Mouse (Mus musculus) C2C12 (cell line): Measurements from ENCODE around the gene Rnf19b. TPM values are rescaled to one million over a fixed set of nuclear protein-coding genes. Genes with fewer than 3 reads are reported as not detected.

ENCODE experiments used
- H3K27me3 ChIP-seq: one replicate; pipeline ENCODE4 v1.6.1; 2011; ENCODE audit not compliant: control insufficient read depth, insufficient read depth, insufficient read length
- H3K36me3 ChIP-seq: one replicate; pipeline ENCODE4 v1.6.1; 2011; ENCODE audit not compliant: control insufficient read depth, insufficient read depth
- H3K4me3 ChIP-seq: one replicate; pipeline ENCODE4 v1.5.1; 2011; ENCODE audit warnings: mild to moderate bottlenecking, control low read depth; ENCODE audit not compliant: poor library complexity, insufficient read depth, severe bottlenecking
- H3K79me2 ChIP-seq: one replicate; pipeline ENCODE4 v1.6.1; 2011; ENCODE audit not compliant: control insufficient read depth, insufficient read depth
- H3K79me3 ChIP-seq: one replicate; pipeline ENCODE4 v1.6.1; 2011; ENCODE audit warnings: low read depth, control low read depth
- H3ac ChIP-seq: one replicate; pipeline ENCODE3; 2011; ENCODE audit warnings: low read depth; ENCODE audit not compliant: control insufficient read depth, insufficient read length
- CEBPB ChIP-seq: IDR thresholded peaks from one replicate; pipeline ENCODE4 v1.6.1; 2011; ENCODE audit warnings: low read depth, mild to moderate bottlenecking, control low read depth, moderate library complexity
- CTCF ChIP-seq: IDR thresholded peaks from one replicate; pipeline ENCODE4 v1.5.1; 2011; ENCODE audit not compliant: control insufficient read depth, insufficient read depth, insufficient read length
- FOSL1 ChIP-seq: IDR thresholded peaks from one replicate; pipeline ENCODE4 v1.8.0; 2011; ENCODE audit warnings: mild to moderate bottlenecking, low read length; ENCODE audit not compliant: poor library complexity, insufficient read depth, severe bottlenecking
- MAX ChIP-seq: IDR thresholded peaks from one replicate; pipeline ENCODE4 v1.6.1; 2011; ENCODE audit warnings: mild to moderate bottlenecking, control low read depth
- MYOD1 ChIP-seq: IDR thresholded peaks from one replicate; pipeline ENCODE4 v1.6.1; 2011; ENCODE audit warnings: low read depth; ENCODE audit not compliant: control insufficient read depth, insufficient read length
- MYOG ChIP-seq: IDR thresholded peaks from one replicate; pipeline ENCODE4 v1.6.1; 2011; ENCODE audit not compliant: control insufficient read depth, insufficient read length; ENCODE audit errors: extremely low read depth
- USF1 ChIP-seq: IDR thresholded peaks from one replicate; pipeline ENCODE4 v1.6.1; 2011; ENCODE audit warnings: low read depth, mild to moderate bottlenecking, control low read depth, moderate library complexity
- long read RNA-seq, 2 experiments: library from polyadenylated mRNA; unstranded; transcript quantifications; one replicate each; pipeline ENCODE4 v2.0.0; 2019 to 2020
- polyA plus RNA-seq: library from polyadenylated mRNA; unstranded; fragments of >200 nt; fragmentation: generic; extraction: Trizol; gene quantifications from one replicate; pipeline ENCODE4 v1.2.1, GENCODE M21; 2012; ENCODE audit warnings: missing spikeins

Gene Rnf19b
- polyA plus RNA-seq: 53.5 TPM
- long read RNA-seq, experiment 1, partial matches to known transcripts: 5 of 5 reads
- long read RNA-seq, experiment 1, other reads (novel, unspliced or antisense): 0 of 5 reads
- long read RNA-seq, experiment 2, partial matches to known transcripts: 2 of 6 reads
- long read RNA-seq, experiment 2, other reads (novel, unspliced or antisense): 0 of 6 reads

DNA sequence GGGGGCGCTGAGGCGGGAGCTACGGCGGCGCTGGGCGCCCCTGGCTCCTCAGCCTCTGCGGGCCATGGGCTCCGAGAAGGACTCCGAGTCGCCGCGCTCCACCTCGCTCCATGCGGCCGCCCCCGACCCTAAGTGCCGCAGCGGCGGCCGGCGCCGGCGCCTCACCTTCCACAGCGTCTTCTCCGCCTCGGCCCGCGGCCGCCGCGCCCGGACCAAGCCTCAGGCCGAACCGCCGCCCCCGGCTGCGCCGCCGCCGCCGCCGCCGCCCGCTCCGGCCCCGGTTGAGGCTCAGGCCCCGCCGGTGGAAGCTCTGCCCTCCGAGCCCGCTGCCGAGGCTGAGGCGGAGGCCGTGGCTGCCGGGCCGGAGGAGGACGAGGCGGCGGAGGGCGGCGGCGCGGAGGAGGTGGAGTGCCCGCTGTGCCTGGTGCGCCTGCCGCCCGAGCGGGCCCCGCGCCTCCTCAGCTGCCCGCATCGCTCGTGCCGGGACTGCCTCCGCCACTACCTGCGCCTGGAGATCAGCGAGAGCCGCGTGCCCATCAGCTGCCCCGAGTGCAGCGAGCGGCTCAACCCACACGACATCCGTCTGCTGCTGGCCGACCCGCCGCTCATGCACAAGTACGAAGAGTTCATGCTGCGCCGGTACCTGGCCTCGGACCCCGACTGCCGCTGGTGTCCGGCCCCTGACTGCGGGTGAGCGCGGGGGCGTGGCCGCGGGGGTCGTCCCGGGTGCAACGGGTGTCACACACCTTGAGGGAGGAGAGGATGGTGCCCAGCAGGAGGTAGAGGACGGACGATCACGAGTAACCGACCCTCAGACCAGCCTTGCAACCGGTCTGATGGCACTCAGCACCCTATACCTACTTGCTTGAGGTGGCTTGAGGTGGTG lies at the start of gene Rnf19b:
Gene Rnf19b (plus strand): TSS at position 65 of the 886 bp plus-strand sequence.
- H3ac ChIP-seq: peak within 1 kb of the TSS; percentile 98
- peaks cover 44% of the 10 kb centered on the region for H3K79me3 ChIP-seq
- H3K4me3 ChIP-seq: peak within 1 kb of the TSS; percentile 79
- H3K79me2 ChIP-seq: peaks cover 53% of the 10 kb centered on the region
- H3K36me3 ChIP-seq: no peaks in the 10 kb centered on the region
- TF ChIP-seq USF1 (no peak), CTCF (no peak), MYOD1 (no peak), MYOG (no peak), FOSL1 (no peak), MAX (no peak), CEBPB (no peak)
- no peaks in the 10 kb centered on the region for H3K27me3 ChIP-seq

DNA sequence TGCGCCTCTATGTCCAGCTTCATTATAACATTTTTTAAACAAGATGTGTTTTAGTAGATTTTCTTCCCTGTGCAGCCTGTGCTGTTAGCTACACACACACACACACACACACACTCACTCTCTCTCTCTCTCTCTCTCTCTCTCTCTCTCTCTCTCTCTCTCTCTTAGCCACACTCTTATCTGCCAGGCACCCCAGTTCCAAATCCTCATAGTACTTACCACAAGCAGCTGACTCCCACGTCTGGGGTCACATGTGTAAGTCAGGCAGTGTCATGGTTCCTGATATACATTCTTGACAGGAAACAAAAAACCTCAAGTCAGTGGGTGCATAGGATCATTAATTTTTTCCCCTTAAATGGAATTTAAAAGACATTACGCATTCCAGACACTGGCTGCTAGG lies 49.4 kb upstream of the Rnf19b start:
- no peak overlapping the region for H3K4me3 ChIP-seq
- H3K36me3 ChIP-seq: peaks cover 67% of the 10 kb centered on the region
- no peaks in the 10 kb centered on the region for H3K27me3 ChIP-seq
- TF ChIP-seq MAX (no peak), USF1 (peak; percentile 72), CTCF (no peak), MYOD1 (peak; percentile 57)
- peaks cover 31% of the 10 kb centered on the region for H3K79me2 ChIP-seq
- no peak overlapping the region for H3ac ChIP-seq
- H3K79me3 ChIP-seq: peaks cover 6% of the 10 kb centered on the region

DNA sequence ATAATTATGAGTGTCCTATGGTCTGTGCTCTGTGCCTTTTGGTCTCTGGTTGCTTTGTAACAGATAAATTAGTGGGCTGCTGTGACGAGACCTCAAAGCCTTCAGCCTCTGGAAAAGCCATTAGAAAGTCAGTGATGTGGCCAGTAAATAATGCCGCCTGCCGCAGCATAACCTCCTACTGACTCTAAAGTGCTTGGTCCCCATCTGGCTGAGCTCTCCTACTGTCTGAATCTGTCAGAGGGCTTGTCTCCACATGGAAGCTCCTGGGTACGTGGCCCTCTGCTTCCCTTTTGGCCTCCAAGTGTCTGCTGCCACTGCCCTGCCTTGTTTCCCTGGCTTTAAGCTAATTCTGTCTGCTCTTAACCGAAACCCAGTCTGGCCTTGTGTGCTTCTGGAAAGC lies 48.5 kb upstream of the Rnf19b start:
- H3K4me3 ChIP-seq: no peak overlapping the region
- no peaks in the 10 kb centered on the region for H3K27me3 ChIP-seq
- no peaks in the 10 kb centered on the region for H3K79me3 ChIP-seq
- H3ac ChIP-seq: peak overlapping the region; percentile 42
- H3K36me3 ChIP-seq: peaks cover 63% of the 10 kb centered on the region
- TF ChIP-seq MYOD1: no peak
- TF ChIP-seq MAX: no peak
- TF ChIP-seq CTCF: no peak
- H3K79me2 ChIP-seq: peaks cover 31% of the 10 kb centered on the region

DNA sequence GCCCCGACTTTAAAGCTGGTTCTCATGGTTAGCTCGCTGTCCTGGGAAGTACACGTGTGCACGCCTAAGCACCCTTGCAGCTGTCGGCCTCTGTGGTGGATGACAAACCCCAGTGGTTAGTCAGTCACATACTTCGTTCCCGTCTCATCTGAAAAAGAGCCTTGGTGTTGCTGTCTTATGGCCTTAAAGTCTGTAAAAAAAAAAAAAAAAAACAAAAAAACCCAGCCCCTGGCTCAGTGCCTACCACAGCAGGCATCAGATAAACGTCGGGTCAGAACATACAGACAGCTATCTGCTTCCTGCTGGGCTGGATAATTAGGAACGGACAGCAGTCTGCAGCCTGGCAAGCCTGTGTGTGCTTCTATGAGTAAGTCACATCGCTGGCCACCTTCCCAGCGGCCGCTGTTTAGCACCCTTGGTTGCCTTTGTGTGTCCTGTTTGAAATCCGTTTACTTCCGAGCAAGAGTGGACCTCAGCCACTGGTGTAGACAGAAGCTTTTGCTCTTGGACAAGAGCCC lies 46.4 kb upstream of the Rnf19b start:
- peaks cover 42% of the 10 kb centered on the region for H3K36me3 ChIP-seq
- H3K4me3 ChIP-seq: no peak overlapping the region
- TF ChIP-seq FOSL1 (peak; percentile 89), CTCF (no peak), USF1 (peak; percentile 64), MYOD1 (peak; percentile 98), MAX (peak; percentile 94), CEBPB (no peak), MYOG (no peak)
- no peak overlapping the region for H3ac ChIP-seq
- no peaks in the 10 kb centered on the region for H3K79me3 ChIP-seq
- peaks cover 18% of the 10 kb centered on the region for H3K79me2 ChIP-seq
- H3K27me3 ChIP-seq: no peaks in the 10 kb centered on the region

DNA sequence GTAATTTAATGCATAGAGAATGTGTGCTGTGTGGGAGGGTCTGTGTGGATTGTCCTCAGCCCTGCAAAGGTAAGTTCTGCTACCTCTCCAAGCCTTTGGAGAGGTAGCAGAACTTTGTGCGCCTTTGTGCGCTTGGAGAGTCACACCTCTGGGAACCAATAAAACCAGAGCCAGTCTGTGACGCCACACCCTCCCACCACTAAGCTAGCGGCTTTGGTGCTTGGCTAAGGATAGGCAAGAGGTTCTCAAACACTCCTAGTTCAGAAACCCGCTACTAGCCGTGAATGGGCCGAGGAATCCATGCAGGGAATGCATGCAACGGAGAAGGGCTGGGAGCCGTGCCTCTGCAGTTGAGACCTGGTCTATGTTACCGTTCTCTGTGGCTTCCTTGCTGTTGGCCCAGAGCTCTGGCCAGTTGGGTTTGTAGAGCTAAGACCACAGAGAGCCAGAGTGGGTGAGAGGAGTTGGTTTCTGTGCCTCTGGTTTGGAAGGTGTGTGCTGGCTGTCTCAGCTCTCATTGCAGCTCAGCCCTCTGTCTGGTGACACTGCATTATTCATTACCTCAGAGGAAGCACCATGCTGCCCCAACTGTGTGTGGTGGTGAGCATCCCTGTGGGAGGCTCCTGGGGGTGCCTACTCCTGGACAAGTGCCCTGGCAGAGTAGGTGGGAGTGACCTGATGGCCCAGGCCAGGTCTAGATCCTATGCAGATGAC lies 44.8 kb upstream of the Rnf19b start:
- Histone ChIP-seq H3ac (no peak overlapping the region), H3K4me3 (no peak overlapping the region), H3K79me2 (peaks cover 13% of the 10 kb centered on the region), H3K79me3 (no peaks in the 10 kb centered on the region), H3K27me3 (no peaks in the 10 kb centered on the region), H3K36me3 (peaks cover 26% of the 10 kb centered on the region)
- TF ChIP-seq FOSL1 (no peak), MYOD1 (no peak), MAX (no peak), USF1 (no peak), MYOG (no peak), CTCF (no peak), CEBPB (no peak)
